Mouse (Mus musculus): Measurements from ENCODE around the gene Sept10.
"Not testable (repeated sequence)": the region's sequence is repeated elsewhere in the genome, so short reads cannot be mapped to it uniquely, and the experiment has no call there.

Sept10 gene

DNA sequence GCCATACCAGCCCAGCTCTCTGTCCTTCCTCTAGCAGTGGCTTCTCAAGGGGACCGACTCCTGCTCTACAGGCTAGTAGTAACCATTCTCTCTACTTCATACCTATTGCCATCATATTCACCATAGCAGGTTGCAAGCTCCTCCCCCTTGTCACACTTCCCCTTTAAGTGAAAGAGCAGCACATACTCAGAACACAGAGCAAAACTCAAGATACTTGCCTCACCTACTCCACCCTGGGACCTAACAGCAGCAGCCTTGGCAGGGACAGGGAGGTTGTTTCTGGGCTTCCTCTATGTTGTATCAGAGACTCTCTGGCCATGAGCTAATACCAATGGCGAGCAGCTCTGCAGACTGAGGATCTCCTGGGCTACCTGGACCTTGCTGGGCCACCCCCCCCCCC is 96.2 kb downstream of the Sept10 start:
- DNase-seq (ENCODE audit: low spot score) = no peak

GRCm38 (mm10) chr10:59119811-59120210 is 101.8 kb downstream of the Sept10 start:
- DNase-seq (ENCODE audit: low spot score) = no peak

DNA sequence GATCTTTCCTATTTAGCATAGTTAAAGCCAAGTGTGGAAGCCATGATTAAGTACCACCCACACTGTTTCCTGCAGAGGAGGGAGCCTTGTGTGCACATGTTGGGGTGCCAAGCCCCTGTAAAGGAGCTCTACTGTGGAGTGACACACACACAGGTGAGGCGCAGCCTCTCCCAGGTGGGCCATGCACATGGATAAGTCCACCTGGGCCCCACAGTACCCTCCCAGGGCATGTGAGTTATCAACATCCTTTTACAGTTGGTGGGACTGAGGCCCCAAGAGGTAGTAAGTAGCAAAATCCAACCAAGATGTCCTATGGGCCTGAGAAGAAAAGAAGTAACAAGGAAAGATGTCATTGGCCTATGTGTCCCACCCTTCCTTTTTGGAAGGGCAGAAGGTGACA is 102.6 kb downstream of the Sept10 start:
- no peak for DNase-seq (ENCODE audit: low spot score)

DNA sequence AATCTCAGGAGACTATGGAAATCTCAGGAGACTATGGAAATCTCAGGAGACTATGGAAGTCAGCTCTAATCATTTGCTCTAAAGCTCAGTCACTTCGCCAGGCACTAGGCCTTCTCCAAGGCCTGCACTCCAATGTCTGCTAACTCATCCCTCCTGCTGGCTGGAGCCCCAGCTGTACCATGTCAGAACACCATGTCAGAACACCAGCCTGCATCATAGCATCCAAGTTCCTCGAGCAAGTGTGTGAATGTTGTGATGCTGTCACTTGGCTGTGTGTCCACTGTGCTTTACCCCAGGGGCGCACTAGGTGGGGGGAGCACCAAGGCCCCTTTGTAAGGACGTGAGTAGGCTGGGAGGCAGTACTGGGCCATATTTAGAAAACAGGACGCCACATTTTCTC is 104.1 kb downstream of the Sept10 start:
- no peak for DNase-seq (ENCODE audit: low spot score)

- DNase-seq (ENCODE audit: low spot score) = no peak
These were observed 105.3 kb downstream of the Sept10 start for GRCm38 (mm10) chr10:59116331-59116730.

DNA sequence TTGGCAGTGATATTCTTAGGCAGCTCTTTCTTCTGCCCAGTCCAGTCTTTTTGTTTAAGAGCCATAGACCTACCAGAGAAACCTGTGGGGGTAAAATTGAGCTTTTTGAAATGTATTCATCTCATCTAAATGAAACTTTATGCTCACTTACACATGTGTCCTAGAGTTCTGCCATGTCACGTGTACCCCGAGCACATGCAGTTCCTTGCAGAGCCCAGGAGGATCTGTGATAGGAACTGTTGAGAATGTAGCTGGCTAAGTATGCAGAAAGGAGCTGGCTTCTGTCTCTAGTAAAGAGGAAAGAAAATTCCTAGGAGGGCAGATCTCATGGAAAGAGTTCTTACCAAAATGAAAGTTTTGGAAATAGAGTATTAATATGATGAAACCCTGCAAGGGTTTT is 106.0 kb downstream of the Sept10 start:
- no peak for DNase-seq (ENCODE audit: low spot score)

DNA sequence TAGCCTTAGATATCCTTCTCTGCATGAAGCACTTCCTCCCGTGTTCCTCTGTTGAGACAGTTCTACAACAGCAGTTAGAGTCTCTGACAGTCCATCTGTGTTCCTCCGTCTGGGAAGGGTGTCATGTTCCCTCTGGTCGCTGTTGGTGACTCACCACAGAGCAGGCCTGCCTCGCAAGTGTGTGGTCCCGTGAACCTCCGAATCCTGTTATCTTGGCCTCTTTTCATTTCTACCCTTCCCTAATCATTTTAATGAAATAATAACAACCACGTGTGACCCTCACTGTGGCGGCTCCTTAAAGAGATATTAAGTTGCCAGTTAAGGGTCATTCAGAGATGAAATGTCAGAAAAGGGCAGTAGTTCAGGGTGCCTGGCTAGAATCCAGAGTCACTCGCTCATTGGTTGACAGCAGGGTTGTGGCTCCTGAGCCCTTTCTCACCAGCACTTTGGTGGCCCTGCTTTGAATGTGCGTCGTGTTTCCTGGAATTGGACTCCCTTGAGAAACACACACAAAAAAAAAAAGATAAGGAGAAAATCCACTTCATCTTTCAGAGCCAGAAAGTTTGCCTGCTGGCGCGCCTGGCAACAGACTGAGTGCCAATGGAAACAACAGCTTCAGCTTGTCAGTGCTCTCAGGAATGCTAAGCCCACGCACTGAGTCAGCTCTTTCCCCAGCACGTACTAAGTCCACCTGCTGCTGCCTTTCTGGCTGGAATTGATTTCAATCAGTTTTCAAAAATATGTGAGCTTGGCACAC is 106.9 kb downstream of the Sept10 start:
- DNase-seq (ENCODE audit: low spot score) = no peak

GRCm38 (mm10) chr10:59113386-59113785 is 108.3 kb downstream of the Sept10 start:
- DNase-seq (ENCODE audit: low spot score) = no peak

DNA sequence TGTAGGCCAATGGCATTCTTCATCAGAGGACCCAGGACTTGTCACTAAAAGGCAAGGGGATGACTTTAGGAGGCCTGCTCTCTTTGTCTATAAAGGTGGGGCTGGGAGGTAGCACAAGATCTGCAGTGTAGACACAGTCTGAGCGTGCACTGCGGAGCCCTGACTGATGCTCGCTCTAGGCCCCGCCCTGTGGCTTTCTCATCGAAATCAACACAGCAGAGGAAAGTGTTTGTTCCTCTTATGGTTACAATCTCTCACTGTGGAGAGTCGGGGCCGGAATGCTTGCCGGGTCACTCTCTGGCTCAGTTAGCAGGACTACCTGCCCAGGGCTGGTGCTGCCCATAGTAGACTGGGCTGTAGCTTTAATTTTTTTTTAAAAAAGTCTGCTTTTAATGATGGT is 108.9 kb downstream of the Sept10 start:
- DNase-seq (ENCODE audit: low spot score) = no peak

- DNase-seq (ENCODE audit: low spot score) = no peak
These were observed 111.3 kb downstream of the Sept10 start for GRCm38 (mm10) chr10:59110386-59110785.

- peak; percentile 76 for DNase-seq (ENCODE audit: low spot score)
These were observed 112.6 kb downstream of the Sept10 start for GRCm38 (mm10) chr10:59109015-59109414.

GRCm38 (mm10) chr10:59106644-59107043 is 115.0 kb downstream of the Sept10 start:
- no peak for DNase-seq (ENCODE audit: low spot score)

DNA sequence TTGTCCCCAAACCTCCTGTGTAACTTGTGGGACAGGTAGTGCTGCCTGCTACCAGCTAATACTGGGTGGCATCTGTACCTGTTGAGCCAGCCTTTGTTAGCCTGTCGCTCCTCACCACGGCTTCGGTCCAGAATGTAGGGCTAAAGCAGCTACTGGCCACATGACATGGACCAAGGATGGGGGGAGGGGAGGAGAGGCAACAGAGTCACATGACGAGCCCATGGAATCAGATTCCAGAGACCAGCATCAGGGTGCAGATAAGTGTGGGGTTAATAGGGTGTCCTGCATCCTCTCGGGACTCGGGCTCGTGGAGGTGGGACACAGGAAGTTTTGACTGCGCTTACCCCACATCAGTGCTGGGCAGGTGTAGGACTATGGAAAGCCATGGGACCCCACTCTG is 115.8 kb downstream of the Sept10 start:
- no peak for DNase-seq (ENCODE audit: low spot score)

GRCm38 (mm10) chr10:59104683-59105082 is 117.0 kb downstream of the Sept10 start:
- DNase-seq (ENCODE audit: low spot score) = no peak

DNA sequence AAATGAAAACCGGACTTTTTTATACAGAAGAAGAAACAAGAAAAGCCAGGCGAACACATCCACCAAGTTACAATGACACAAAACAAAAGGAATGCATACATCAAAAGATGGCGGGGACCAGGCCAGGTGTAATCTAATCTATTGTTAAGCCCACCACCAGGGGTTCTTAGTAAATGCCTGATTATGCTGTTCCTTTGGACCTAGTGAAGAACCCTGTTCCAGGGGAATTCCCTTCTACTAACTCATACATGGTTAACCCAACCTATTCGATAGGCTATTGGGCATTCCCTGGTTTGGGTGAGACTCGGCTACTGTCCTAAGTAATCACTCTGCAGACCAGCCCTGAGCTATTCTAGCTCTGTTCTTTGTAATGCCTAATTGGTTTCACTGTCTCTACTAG is 118.6 kb downstream of the Sept10 start:
- DNase-seq (ENCODE audit: low spot score) = not testable (repeated sequence)

DNA sequence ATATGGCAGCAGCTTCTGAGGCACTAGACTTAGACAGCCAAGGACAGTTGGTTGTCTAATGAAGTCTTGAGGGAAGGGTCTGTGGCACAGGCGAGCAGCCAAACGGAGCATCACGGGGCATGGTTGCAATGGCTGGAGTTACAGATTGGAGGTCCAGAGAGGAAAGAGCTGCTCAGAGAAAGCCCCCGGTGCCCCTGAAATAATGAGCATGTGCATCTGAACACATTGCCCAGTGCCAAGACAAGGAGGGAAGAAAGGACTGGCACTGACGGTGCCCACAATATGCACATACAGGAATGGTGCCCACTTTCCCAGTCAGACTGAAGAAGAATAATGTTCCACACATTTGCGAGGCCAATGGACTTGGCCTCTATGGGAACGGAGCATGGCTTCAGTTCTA is 129.7 kb downstream of the Sept10 start:
- DNase-seq (ENCODE audit: low spot score) = no peak

All from ovary, postnatal 14 days (tissue).